Mouse (Mus musculus): ENCODE data around the gene Angptl8. TPM values are rescaled to one million over a fixed set of nuclear protein-coding genes. Genes with fewer than 3 reads are reported as not detected.

The Angptl8 gene
- polyA plus RNA-seq (2012; rRNA removed) = 3.4 and 4.1 TPM in 2 replicates

DNA sequence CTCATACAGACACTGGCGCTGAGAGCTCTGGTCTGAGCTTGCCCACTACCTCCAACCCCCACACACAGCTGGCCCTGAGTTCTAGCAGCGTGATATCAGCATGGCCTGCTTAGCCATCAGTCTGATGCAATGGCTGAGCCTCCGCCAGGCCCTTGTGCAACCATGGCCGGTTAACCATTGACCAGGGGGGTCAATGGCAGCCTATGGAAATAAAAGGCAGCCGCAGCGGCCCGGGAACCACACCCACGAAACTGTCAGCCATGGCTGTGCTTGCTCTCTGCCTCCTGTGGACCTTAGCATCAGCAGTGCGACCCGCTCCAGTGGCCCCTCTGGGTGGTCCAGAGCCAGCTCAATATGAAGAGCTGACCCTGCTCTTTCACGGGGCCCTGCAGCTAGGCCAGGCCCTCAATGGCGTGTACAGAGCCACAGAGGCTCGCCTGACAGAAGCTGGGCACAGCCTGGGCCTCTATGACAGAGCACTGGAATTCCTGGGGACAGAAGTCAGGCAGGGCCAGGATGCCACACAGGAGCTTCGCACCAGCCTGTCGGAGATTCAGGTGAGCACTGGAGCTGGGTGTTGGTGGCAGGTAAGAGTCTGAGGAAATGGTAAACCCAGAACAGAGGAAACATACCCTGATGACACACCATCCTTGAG is at the start of gene Angptl8:
Angptl8 (plus strand) TSS at position 253 of the 655 bp plus-strand sequence.

DNA sequence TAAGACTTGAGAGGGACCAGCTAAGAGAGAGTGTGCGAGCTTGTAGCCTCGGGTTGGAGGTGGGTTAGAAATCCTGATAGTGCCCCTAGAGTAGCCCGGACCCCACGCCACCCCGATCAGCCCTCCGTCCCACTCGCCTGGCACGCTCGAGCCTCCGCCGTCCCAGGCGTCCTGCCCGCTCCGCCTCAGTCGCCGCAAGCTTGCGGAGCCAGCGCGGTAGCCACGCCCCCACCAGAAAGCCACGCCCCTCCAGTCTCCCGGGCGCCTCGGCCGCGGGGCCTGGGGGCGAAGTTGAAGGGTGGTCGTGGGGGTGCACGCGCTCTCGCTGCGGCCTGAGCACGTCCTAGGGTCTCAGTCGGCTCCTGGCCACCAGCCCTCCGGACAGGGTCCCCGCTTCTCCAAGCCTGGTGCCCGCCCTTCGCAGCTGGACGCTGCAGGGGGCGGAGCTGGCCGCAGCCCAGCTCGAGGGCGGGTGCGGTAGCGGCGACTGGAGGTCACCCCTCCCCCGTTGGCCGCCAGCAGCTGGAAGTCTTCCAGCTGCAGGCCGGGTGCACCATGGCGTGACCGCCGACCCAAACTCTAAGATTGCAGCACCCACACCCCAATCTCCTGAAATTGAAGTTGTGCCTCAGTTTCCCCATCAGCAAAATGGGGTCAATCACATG is 36.8 kb upstream of the Angptl8 start, which contains the start of gene Kank2:
Kank2 (minus strand) TSS at position 400 of the 665 bp plus-strand sequence.

DNA sequence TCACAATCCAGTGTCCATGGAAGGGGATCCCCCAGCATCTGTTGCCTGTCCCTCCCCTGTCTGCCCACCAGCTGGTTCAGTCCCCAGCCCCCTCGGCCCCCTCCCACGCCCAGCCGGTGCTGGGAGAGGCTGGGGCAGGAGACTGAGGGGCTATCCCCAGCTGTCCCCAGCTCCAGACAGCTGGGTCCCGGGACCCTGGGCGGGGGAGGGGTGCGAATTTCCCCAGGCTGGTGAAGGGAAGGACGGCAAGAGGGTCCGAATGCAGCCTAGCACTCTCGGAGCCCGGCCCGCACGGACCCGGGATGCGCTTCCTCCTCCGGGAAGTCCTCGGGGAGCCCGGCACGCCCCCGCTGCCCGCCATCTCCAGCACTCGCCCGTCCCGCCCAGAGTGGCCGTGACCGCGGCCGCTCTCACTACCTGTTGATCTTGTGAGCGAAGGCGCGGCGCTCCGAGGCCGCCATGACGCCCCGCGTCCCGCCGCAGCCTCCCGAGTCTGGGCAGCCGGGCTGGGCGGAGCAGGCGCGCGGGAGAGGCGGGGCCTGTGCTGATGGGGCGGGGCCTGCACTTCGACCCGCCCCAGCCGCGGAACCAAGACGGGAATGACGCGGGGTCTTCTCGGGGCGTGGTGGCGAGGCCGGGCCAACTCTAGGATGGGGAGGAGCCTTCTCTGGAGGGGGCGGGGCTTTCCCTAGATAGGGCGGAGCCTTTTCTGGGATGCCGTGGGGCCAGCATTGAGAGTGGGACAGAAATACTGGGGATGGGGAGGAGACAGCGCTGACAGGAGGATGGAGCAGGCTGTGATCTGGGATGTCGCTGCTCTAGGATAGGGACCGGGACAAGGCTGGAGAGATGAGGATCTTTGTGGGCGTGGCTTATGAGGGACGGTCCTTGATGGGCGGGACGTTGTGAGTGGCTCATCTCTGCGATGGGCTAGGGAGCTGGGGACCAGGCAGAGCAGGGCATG is 17.1 kb downstream of the Angptl8 start, which contains the start of gene Dock6:
Dock6 (minus strand) TSS at position 508 of the 964 bp plus-strand sequence.

Other genes with a start within 250 kb of the Angptl8 start
- gene Timm29, start 242.8 kb upstream of the Angptl8 start, polyA plus RNA-seq (2012; rRNA removed) = 9.2 and 11.1 TPM in 2 replicates
- gene Yipf2, start 242.7 kb upstream of the Angptl8 start, polyA plus RNA-seq (2012; rRNA removed) = 29.0 and 33.8 TPM in 2 replicates
- gene Smarca4, start 219.3 kb upstream of the Angptl8 start, polyA plus RNA-seq (2012; rRNA removed) = 17.6 and 21.7 TPM in 2 replicates
- 30.2 and 35.2 TPM in 2 replicates for gene Ldlr, start 112.0 kb upstream of the Angptl8 start, polyA plus RNA-seq (2012; rRNA removed)
- gene Spc24, start 75.2 kb upstream of the Angptl8 start, polyA plus RNA-seq (2012; rRNA removed) = 3.7 and 4.8 TPM in 2 replicates
- gene Kank2, start 36.8 kb upstream of the Angptl8 start, polyA plus RNA-seq (2012; rRNA removed) = 25.1 and 27.5 TPM in 2 replicates
- 34.1 and 43.0 TPM in 2 replicates for gene Dock6, start 17.1 kb downstream of the Angptl8 start, polyA plus RNA-seq (2012; rRNA removed)
- 153 and 157 TPM in 2 replicates for gene Rab3d, start 82.7 kb downstream of the Angptl8 start, polyA plus RNA-seq (2012; rRNA removed)
- gene Ccdc159, start 92.0 kb downstream of the Angptl8 start, polyA plus RNA-seq (2012; rRNA removed) = 1.5 and 1.9 TPM in 2 replicates
- 106 and 127 TPM in 2 replicates for gene Tmem205, start 92.0 kb downstream of the Angptl8 start, polyA plus RNA-seq (2012; rRNA removed)
- gene Plppr2, start 101.5 kb downstream of the Angptl8 start, polyA plus RNA-seq (2012; rRNA removed) = 9.0 and 10.0 TPM in 2 replicates
- 4.9 and 6.1 TPM in 2 replicates for gene Swsap1, start 120.2 kb downstream of the Angptl8 start, polyA plus RNA-seq (2012; rRNA removed)
- gene Epor, start 128.0 kb downstream of the Angptl8 start, polyA plus RNA-seq (2012; rRNA removed) = 1.6 and 2.4 TPM in 2 replicates
- gene Rgl3, start 153.9 kb downstream of the Angptl8 start, polyA plus RNA-seq (2012; rRNA removed) = 27.3 and 31.9 TPM in 2 replicates
- gene Ccdc151, start 167.1 kb downstream of the Angptl8 start, polyA plus RNA-seq (2012; rRNA removed) = not detected in 2 replicates
- 51.0 and 53.4 TPM in 2 replicates for gene Prkcsh, start 167.3 kb downstream of the Angptl8 start, polyA plus RNA-seq (2012; rRNA removed)
- gene Elavl3, start 216.5 kb downstream of the Angptl8 start, polyA plus RNA-seq (2012; rRNA removed) = 0.21 and 0.30 TPM in 2 replicates
- gene Gm49318, start 235.7 kb downstream of the Angptl8 start, polyA plus RNA-seq (2012; rRNA removed) = not detected in 2 replicates
- gene Zfp653, start 235.9 kb downstream of the Angptl8 start, polyA plus RNA-seq (2012; rRNA removed) = 7.2 and 7.4 TPM in 2 replicates
- gene Ecsit, start 249.9 kb downstream of the Angptl8 start, polyA plus RNA-seq (2012; rRNA removed) = 28.0 and 28.9 TPM in 2 replicates